Mouse (Mus musculus) E14TG2a.4 (cell line): ENCODE data around the gene Atp6ap1.

Experiments
- H3K27me3 ChIP-seq: 2 replicates; pipeline ENCODE4 v1.6.1; 2014; ENCODE audit warnings: low read length, control low read depth; ENCODE audit not compliant: insufficient read depth
- H3K36me3 ChIP-seq: 2 replicates; pipeline ENCODE4 v1.6.1; 2014; ENCODE audit warnings: low read length, control low read depth; ENCODE audit not compliant: insufficient read depth
- H3K4me1 ChIP-seq: replicated peaks from 2 replicates; pipeline ENCODE4 v1.6.1; 2014; ENCODE audit warnings: low read depth, low read length, control low read depth
- H3K4me3 ChIP-seq: replicated peaks from 2 replicates; pipeline ENCODE4 v1.5.1; 2014; ENCODE audit warnings: mild to moderate bottlenecking, low read length
- H3K9me3 ChIP-seq: 2 replicates; pipeline ENCODE4 v1.6.1; 2014; ENCODE audit warnings: low read length, control low read depth
- CTCF ChIP-seq: conservative IDR thresholded peaks from 2 replicates; pipeline ENCODE4 v1.5.1; 2014; ENCODE audit warnings: low read length
- NANOG ChIP-seq: IDR thresholded peaks from 2 replicates; pipeline ENCODE4 v1.6.1; 2014; ENCODE audit warnings: borderline replicate concordance, low read length, mixed read lengths
- POU5F1 ChIP-seq: IDR thresholded peaks from 2 replicates; pipeline ENCODE4 v1.6.1; 2014; ENCODE audit warnings: low read length, borderline replicate concordance

Atp6ap1 gene

GRCm38 (mm10) chrX:74296538-74297448, at the start of gene Atp6ap1:
TSS of gene Atp6ap1 (plus strand) at chrX:74297097.
- peaks cover 34% of the 10 kb centered on the region for H3K36me3 ChIP-seq
- peaks cover 20% of the 10 kb centered on the region for H3K4me1 ChIP-seq
- TF ChIP-seq CTCF: no peak
- no peak for TF ChIP-seq POU5F1
- no peak for TF ChIP-seq NANOG
- no peaks in the 10 kb centered on the region for H3K27me3 ChIP-seq
- peak within 1 kb of the TSS; percentile 88 for H3K4me3 ChIP-seq
- H3K9me3 ChIP-seq: no peaks in the 10 kb centered on the region

GRCm38 (mm10) chrX:74248651-74249050, 48.2 kb upstream of the Atp6ap1 start:
- Histone ChIP-seq H3K4me1 (peaks cover 23% of the 10 kb centered on the region), H3K9me3 (no peaks in the 10 kb centered on the region), H3K36me3 (peaks cover 5% of the 10 kb centered on the region), H3K4me3 (peak overlapping the region; percentile 75; the same call in 1 of the 2 replicates), H3K27me3 (no peaks in the 10 kb centered on the region)
- TF ChIP-seq CTCF (peak; percentile 38), NANOG (no peak), POU5F1 (no peak)

GRCm38 (mm10) chrX:74249615-74250014, 47.3 kb upstream of the Atp6ap1 start, which contains the start of gene Flna:
TSS of gene Flna (minus strand) at chrX:74249820.
- TF ChIP-seq NANOG (no peak), CTCF (no peak), POU5F1 (no peak)
- H3K4me3 ChIP-seq: peak within 1 kb of the TSS; percentile 75
- no peaks in the 10 kb centered on the region for H3K9me3 ChIP-seq
- H3K36me3 ChIP-seq: no peaks in the 10 kb centered on the region
- H3K27me3 ChIP-seq: no peaks in the 10 kb centered on the region
- peaks cover 16% of the 10 kb centered on the region for H3K4me1 ChIP-seq

- TF ChIP-seq POU5F1: no peak
- TF ChIP-seq NANOG: no peak
- no peak for TF ChIP-seq CTCF
- H3K36me3 ChIP-seq: peaks cover 34% of the 10 kb centered on the region
- no peaks in the 10 kb centered on the region for H3K9me3 ChIP-seq
- H3K4me3 ChIP-seq: peak within 1 kb of the TSS; percentile 85
- peaks cover 10% of the 10 kb centered on the region for H3K4me1 ChIP-seq
- H3K27me3 ChIP-seq: no peaks in the 10 kb centered on the region
These were observed 42.6 kb upstream of the Atp6ap1 start, which contains the start of gene Emd for GRCm38 (mm10) chrX:74254153-74254887. TSS of gene Emd (plus strand) at chrX:74254687.

- Histone ChIP-seq H3K9me3 (no peaks in the 10 kb centered on the region), H3K4me3 (peak overlapping the region; percentile 85), H3K27me3 (no peaks in the 10 kb centered on the region), H3K36me3 (peaks cover 38% of the 10 kb centered on the region), H3K4me1 (peaks cover 9% of the 10 kb centered on the region)
- no peak for TF ChIP-seq CTCF
- TF ChIP-seq NANOG: no peak
- TF ChIP-seq POU5F1: no peak
These were observed 41.9 kb upstream of the Atp6ap1 start for GRCm38 (mm10) chrX:74254888-74255565.

- H3K4me1 ChIP-seq: peaks cover 9% of the 10 kb centered on the region
- no peaks in the 10 kb centered on the region for H3K9me3 ChIP-seq
- H3K27me3 ChIP-seq: no peaks in the 10 kb centered on the region
- H3K4me3 ChIP-seq: no peak overlapping the region
- no peak for TF ChIP-seq NANOG
- peaks cover 41% of the 10 kb centered on the region for H3K36me3 ChIP-seq
These were observed 39.2 kb upstream of the Atp6ap1 start for GRCm38 (mm10) chrX:74257746-74258145.

GRCm38 (mm10) chrX:74269736-74270061, 27.2 kb upstream of the Atp6ap1 start:
- Histone ChIP-seq H3K4me3 (peak overlapping the region; percentile 77), H3K27me3 (no peaks in the 10 kb centered on the region), H3K4me1 (peaks cover 13% of the 10 kb centered on the region), H3K36me3 (peaks cover 27% of the 10 kb centered on the region), H3K9me3 (no peaks in the 10 kb centered on the region)
- no peak for TF ChIP-seq CTCF
- TF ChIP-seq POU5F1: no peak
- TF ChIP-seq NANOG: no peak

GRCm38 (mm10) chrX:74270062-74270901, 26.6 kb upstream of the Atp6ap1 start, which contains the start of gene Rpl10:
TSS of gene Rpl10 (plus strand) at chrX:74270812.
- H3K27me3 ChIP-seq: no peaks in the 10 kb centered on the region
- TF ChIP-seq POU5F1 (no peak), NANOG (no peak), CTCF (no peak)
- H3K36me3 ChIP-seq: peaks cover 27% of the 10 kb centered on the region
- peaks cover 13% of the 10 kb centered on the region for H3K4me1 ChIP-seq
- H3K9me3 ChIP-seq: no peaks in the 10 kb centered on the region
- H3K4me3 ChIP-seq: peak within 1 kb of the TSS; percentile 87
